ENCODE assay signal across 24 mouse cellular contexts in the genomic region with DNA sequence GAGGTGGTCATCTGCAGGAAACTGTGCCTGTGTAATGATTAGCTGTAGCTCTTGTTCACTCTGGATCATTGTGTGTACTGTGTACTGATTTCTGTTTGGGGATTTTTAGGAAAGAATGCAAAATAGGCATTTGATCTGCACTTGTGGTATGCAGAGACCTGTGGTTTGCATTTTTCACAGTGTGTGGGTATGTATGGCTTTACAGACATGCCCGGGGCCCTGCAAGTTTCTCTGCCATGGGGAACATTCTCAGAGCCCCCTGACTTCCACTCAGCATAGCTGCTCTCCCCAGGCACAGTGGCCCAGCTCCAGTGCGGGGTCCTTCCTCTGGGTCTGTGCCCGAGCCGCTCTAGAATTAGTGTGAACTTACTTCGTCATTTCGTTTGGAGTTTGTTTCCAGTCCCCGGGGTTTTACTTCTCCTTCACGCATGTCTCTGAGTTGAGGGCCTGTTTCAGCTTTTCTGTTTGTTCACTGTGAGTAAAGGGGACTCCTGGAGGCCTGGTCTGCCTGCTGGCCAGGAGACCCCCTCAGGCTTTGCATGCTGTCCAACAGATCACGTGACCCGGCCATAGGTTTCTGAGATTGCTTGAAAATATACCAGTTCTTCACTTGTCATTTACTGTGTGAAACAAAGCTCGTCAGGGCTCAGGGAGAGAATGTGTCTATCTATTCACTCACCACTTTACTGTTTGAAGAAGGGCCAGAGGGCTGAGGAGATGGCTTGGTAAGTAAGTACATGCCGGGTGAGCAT. TPM values are rescaled to one million over a fixed set of nuclear protein-coding genes. Genes with fewer than 3 reads are reported as not detected.
"Had no signal": no experiment of that assay in that cellular context is flagged by ENCODE, and none has a peak within 500 bp of the region (broad histone marks: within the 10 kb centered on the region; RNA-seq: fewer than 3 reads in every experiment).

No protein-coding gene starts in this region.

- H3K9me3 ChIP-seq: lung, embryonic 15.5 days; neural tube, embryonic 15.5 days; stomach, embryonic 15.5 days had no signal

- H3K4me2 ChIP-seq: liver, embryonic 13.5 days; lung, embryonic 15.5 days; neural tube, embryonic 15.5 days; stomach, embryonic 15.5 days had no signal

- H3K27ac ChIP-seq: liver, embryonic 13.5 days; lung, embryonic 15.5 days; macrophage; midbrain, embryonic 10.5 days; neural tube, embryonic 15.5 days; stomach, embryonic 15.5 days had no signal

- H3K4me3 ChIP-seq: liver, embryonic 13.5 days; lung, embryonic 15.5 days; midbrain, embryonic 10.5 days; myocyte; neural tube, embryonic 15.5 days; stomach, embryonic 15.5 days had no signal

- H3K27me3 ChIP-seq: liver, embryonic 13.5 days; lung, embryonic 15.5 days; neural tube, embryonic 15.5 days; stomach, embryonic 15.5 days had no signal

- ATAC-seq: liver, postnatal 0 days had no signal

- H3K4me1 ChIP-seq: liver, embryonic 13.5 days; lung, embryonic 15.5 days; neural tube, embryonic 15.5 days; stomach, embryonic 15.5 days had no signal

- DNase-seq: kidney, postnatal 14 days; liver; liver, embryonic 13.5 days; liver, postnatal 0 days; lung, postnatal 14 days; midbrain, embryonic 14.5 days; spleen, adult 18-20 months; thymus, adult 2 months; thymus, postnatal 25 days had no signal

- H3K36me3 ChIP-seq: liver, embryonic 13.5 days; lung, embryonic 15.5 days; midbrain, embryonic 10.5 days; neural tube, embryonic 15.5 days; stomach, embryonic 15.5 days had no signal

- H3K9ac ChIP-seq: liver, embryonic 13.5 days; liver, postnatal 0 days; lung, embryonic 15.5 days; neural tube, embryonic 15.5 days; stomach, embryonic 15.5 days had no signal

RNA-seq across cellular contexts. Expression of a gene that starts 24.2 kb away (rescaled TPM):
- total RNA-seq: layer of hippocampus, adult 8-10 months; layer of hippocampus, postnatal 14 days; left cerebral cortex, adult 18-20 months; left cerebral cortex, postnatal 10 days had no signal
- polyA plus RNA-seq: kidney, embryonic 14.5 days; large intestine, adult 2 months; limb, embryonic 11.5 days; liver, embryonic 13.5 days; liver, postnatal 0 days; lung, embryonic 15.5 days; macrophage; midbrain, embryonic 10.5 days; midbrain, embryonic 14.5 days; myocyte; neural tube, embryonic 11.5 days; neural tube, embryonic 15.5 days; stomach, embryonic 15.5 days; testis, adult 2 months; thymus, adult 2 months had no signal
